Mouse (Mus musculus) hindbrain, embryonic 11.5 days (tissue): ENCODE results near the gene Praf2. TPM values are rescaled to one million over a fixed set of nuclear protein-coding genes. Genes with fewer than 3 reads are reported as not detected.
"Not testable (repeated sequence)": the region's sequence is repeated elsewhere in the genome, so short reads cannot be mapped to it uniquely, and the experiment has no call there.

ENCODE experiments used
- ATAC-seq: fragments of 200-750 bp; cut with Nextera tagmentation; 2 replicates; pipeline ENCODE4 v1.8.0; 2017; ENCODE audit warnings: mild to moderate bottlenecking, moderate TSS enrichment, moderate library complexity; ENCODE audit not compliant: low FRiP score
- DNase-seq: peaks from one replicate; pipeline ENCODE4 v3.0.0-alpha.2; 2015; ENCODE audit warnings: low spot score
- H3K27ac ChIP-seq: fragments of 300-500 bp; sonication (generic); 2 replicates; pipeline ENCODE4 v1.5.1; 2014; ENCODE audit warnings: mild to moderate bottlenecking, low read depth, low read length
- H3K27me3 ChIP-seq: fragments of 300-500 bp; sonication (generic); 2 replicates; pipeline ENCODE4 v1.6.1; 2014; ENCODE audit warnings: mild to moderate bottlenecking, low read length, moderate library complexity, mixed read lengths; ENCODE audit not compliant: control insufficient read depth, insufficient read depth
- H3K36me3 ChIP-seq: fragments of 300-500 bp; sonication (generic); 2 replicates; pipeline ENCODE4 v1.6.1; 2014; ENCODE audit warnings: mild to moderate bottlenecking, low read length, moderate library complexity, mixed read lengths; ENCODE audit not compliant: control insufficient read depth, insufficient read depth
- H3K4me1 ChIP-seq: fragments of 300-500 bp; sonication (generic); replicated peaks from 2 replicates; pipeline ENCODE4 v1.6.1; 2014; ENCODE audit warnings: low read length, mixed read lengths; ENCODE audit not compliant: control insufficient read depth, insufficient read depth
- H3K4me2 ChIP-seq: fragments of 300-500 bp; sonication (generic); replicated peaks from 2 replicates; pipeline ENCODE4 v1.6.1; 2014; ENCODE audit warnings: mild to moderate bottlenecking, low read depth, low read length
- H3K4me3 ChIP-seq: fragments of 300-500 bp; sonication (generic); 2 replicates; pipeline ENCODE4 v1.5.1; 2014; ENCODE audit warnings: low read depth, low read length
- H3K9ac ChIP-seq: fragments of 300-500 bp; sonication (generic); 2 replicates; pipeline ENCODE4 v1.6.1; 2014; ENCODE audit warnings: low read depth, low read length
- H3K9me3 ChIP-seq: fragments of 300-500 bp; sonication (generic); 2 replicates; pipeline ENCODE4 v1.6.1; 2016; ENCODE audit warnings: low read length; ENCODE audit not compliant: control insufficient read depth
- WGBS: fragments of 180-500 bp; shearing (Covaris S2); extraction: QIAGEN DNeasy Blood & Tissue Kit; methylation state at CpG from one replicate; pipeline ENCODE4 v1.1.7; 2014; 5-methylcytosine and 5-hydroxymethylcytosine counted together
- polyA plus RNA-seq: library from polyadenylated mRNA; unstranded; fragments of >200 nt; fragmentation: Nextera tagmentation; extraction: Ambion mirVana; gene quantifications from 2 replicates; pipeline ENCODE4 v1.2.1, GENCODE M21; 2014

Praf2 gene
- polyA plus RNA-seq, 1 experiment from 2014 or later, result 108 TPM

- H3K4me3 ChIP-seq, result peak within 1 kb of the TSS; percentile 51
- no peaks in the 10 kb centered on the region for H3K4me1 ChIP-seq
- peak; percentile 95 for ATAC-seq
- no peaks in the 10 kb centered on the region for H3K27me3 ChIP-seq
- H3K36me3 ChIP-seq, result no peaks in the 10 kb centered on the region
- H3K4me2 ChIP-seq, result peak within 1 kb of the TSS; percentile 45
- H3K27ac ChIP-seq, result no peak within 1 kb of the TSS
- 18% methylated on average over 33 of the region's 33 CpGs for WGBS
- no peaks in the 10 kb centered on the region for H3K9me3 ChIP-seq
- peak within 1 kb of the TSS; percentile 50; the same call in 1 of the 2 replicates for H3K9ac ChIP-seq
- DNase-seq, result peak; percentile 82
Observed at GRCm38 (mm10) chrX:7696954-7697381, 31.3 kb upstream of the Praf2 start, which contains the start of gene Gpkow. Gene Gpkow (plus strand): TSS chrX:7697131.

- peak overlapping the region; percentile 34; the same call in 1 of the 2 replicates for H3K9ac ChIP-seq
- WGBS, result 34% methylated on average over 5 of the region's 12 CpGs
Observed at GRCm38 (mm10) chrX:7713764-7714134, 14.5 kb upstream of the Praf2 start.

GRCm38 (mm10) chrX:7714135-7714899 lies 13.9 kb upstream of the Praf2 start, which contains the start of gene Wdr45:
Gene Wdr45 (plus strand): TSS chrX:7714333.
- H3K4me3 ChIP-seq, result peak within 1 kb of the TSS; percentile 28
- H3K9me3 ChIP-seq, H3K36me3 ChIP-seq, H3K27ac ChIP-seq, H3K27me3 ChIP-seq, H3K4me1 ChIP-seq: not testable (repeated sequence)
- H3K4me2 ChIP-seq, result peak within 1 kb of the TSS; percentile 30
- DNase-seq (peak; percentile 87), ATAC-seq (peak; percentile 98)
- WGBS, result 14% methylated on average over 27 of the region's 60 CpGs
- peak within 1 kb of the TSS; percentile 34; the same call in 1 of the 2 replicates for H3K9ac ChIP-seq

More at GRCm38 (mm10) chrX:7713764-7714134, 14.5 kb upstream of the Praf2 start:
- H3K27ac ChIP-seq, H3K9me3 ChIP-seq, ATAC-seq, DNase-seq, H3K27me3 ChIP-seq, H3K36me3 ChIP-seq, H3K4me1 ChIP-seq: not testable (repeated sequence)
- Histone ChIP-seq H3K4me2 (peak overlapping the region; percentile 30), H3K4me3 (peak overlapping the region; percentile 28)

- WGBS, result 43% methylated on average over 1 of the region's 1 CpGs
- not testable (repeated sequence) for H3K4me1 ChIP-seq, ATAC-seq, H3K9me3 ChIP-seq, H3K27ac ChIP-seq, H3K4me2 ChIP-seq, H3K9ac ChIP-seq, DNase-seq, H3K36me3 ChIP-seq, H3K27me3 ChIP-seq, H3K4me3 ChIP-seq
Observed at GRCm38 (mm10) chrX:7716058-7716457, 12.2 kb upstream of the Praf2 start.

GRCm38 (mm10) chrX:7721514-7722281 lies 6.5 kb upstream of the Praf2 start, which contains the start of gene Gm45208:
Gene Gm45208 (plus strand): TSS chrX:7722245.
- Histone ChIP-seq H3K9ac (peak within 1 kb of the TSS; percentile 32; the same call in 1 of the 2 replicates), H3K4me1 (no peaks in the 10 kb centered on the region), H3K4me3 (peak within 1 kb of the TSS; percentile 48), H3K27ac (peak within 1 kb of the TSS; percentile 12; the same call in 1 of the 2 replicates), H3K9me3 (no peaks in the 10 kb centered on the region), H3K4me2 (peak within 1 kb of the TSS; percentile 66), H3K36me3 (no peaks in the 10 kb centered on the region), H3K27me3 (no peaks in the 10 kb centered on the region)
- ATAC-seq (peak; percentile 90), DNase-seq (peak; percentile 72)
- WGBS, result 23% methylated on average over 22 of the region's 22 CpGs

- 24% methylated on average over 11 of the region's 11 CpGs for WGBS
- Histone ChIP-seq H3K4me3 (peak overlapping the region; percentile 48), H3K4me1 (no peaks in the 10 kb centered on the region), H3K4me2 (peak overlapping the region; percentile 66), H3K9ac (peak overlapping the region; percentile 19; the same call in 1 of the 2 replicates), H3K36me3 (no peaks in the 10 kb centered on the region), H3K27me3 (no peaks in the 10 kb centered on the region), H3K27ac (no peak overlapping the region), H3K9me3 (no peaks in the 10 kb centered on the region)
- DNase-seq, result no peak
- ATAC-seq, result no peak
Observed at GRCm38 (mm10) chrX:7722282-7722611, 6.0 kb upstream of the Praf2 start.

GRCm38 (mm10) chrX:7722691-7723090 lies 5.5 kb upstream of the Praf2 start:
- peak overlapping the region; percentile 66 for H3K4me2 ChIP-seq
- peak overlapping the region; percentile 48 for H3K4me3 ChIP-seq
- no peaks in the 10 kb centered on the region for H3K27me3 ChIP-seq
- ATAC-seq (no peak; the same call in 1 of the 2 replicates), DNase-seq (no peak)
- H3K36me3 ChIP-seq, result no peaks in the 10 kb centered on the region
- H3K4me1 ChIP-seq, result no peaks in the 10 kb centered on the region
- H3K27ac ChIP-seq, result no peak overlapping the region
- 28% methylated on average over 4 of the region's 4 CpGs for WGBS
- no peak overlapping the region for H3K9ac ChIP-seq
- H3K9me3 ChIP-seq, result no peaks in the 10 kb centered on the region

- DNase-seq, result no peak
- Histone ChIP-seq H3K4me2 (no peak overlapping the region), H3K4me1 (no peaks in the 10 kb centered on the region), H3K4me3 (no peak overlapping the region), H3K27ac (no peak overlapping the region), H3K36me3 (no peaks in the 10 kb centered on the region), H3K27me3 (no peaks in the 10 kb centered on the region), H3K9ac (no peak overlapping the region), H3K9me3 (no peaks in the 10 kb centered on the region)
- 82% methylated on average over 7 of the region's 7 CpGs for WGBS
- no peak for ATAC-seq
Observed at GRCm38 (mm10) chrX:7724135-7724534, 4.1 kb upstream of the Praf2 start.
